ENCODE assay signal across 8 mouse cellular contexts in the genomic region with DNA sequence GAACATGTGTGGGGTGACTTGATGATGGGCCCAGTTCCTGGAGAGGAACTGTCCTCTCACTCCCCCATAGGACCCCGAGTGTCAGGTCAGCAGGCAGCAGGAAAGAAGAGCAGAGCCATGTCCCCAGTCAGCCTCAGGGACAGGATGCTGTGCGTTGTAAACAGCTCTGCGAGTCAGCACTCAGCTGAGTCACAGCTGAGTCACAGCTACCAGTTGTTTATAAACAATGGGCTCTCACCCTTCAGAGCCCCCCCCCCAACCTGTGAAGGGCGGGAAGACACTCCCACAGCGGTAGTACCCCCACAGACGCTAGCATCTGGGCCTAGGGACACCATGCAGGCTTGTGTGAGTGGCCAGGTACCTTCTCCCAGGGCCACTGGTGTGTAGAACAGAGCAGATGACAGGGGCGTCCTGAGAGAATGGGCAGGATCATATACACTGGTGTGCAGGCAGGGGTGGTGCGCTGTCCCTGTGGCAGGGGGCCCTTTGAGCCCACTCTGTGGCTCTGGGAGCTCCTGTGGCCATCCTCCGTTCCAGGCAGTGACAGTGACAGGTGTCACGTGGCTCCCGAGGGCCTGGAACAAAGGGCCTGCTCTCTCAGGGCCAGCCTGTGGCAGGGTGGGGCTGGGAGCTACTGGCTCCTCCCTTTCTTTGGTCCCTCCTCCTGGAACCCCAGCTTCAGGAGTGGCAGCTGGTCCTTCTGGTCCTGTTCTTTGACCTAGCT. TPM values are rescaled to one million over a fixed set of nuclear protein-coding genes. Genes with fewer than 3 reads are reported as not detected.
A peak's percentile ranks its signal among the peaks of the same experiment; 100 is the strongest.
DNase-seq lines count a peak whose midpoint lies in the region; ATAC-seq lines count a peak whose summit lies in the region.

No protein-coding gene starts in this region.

- peak overlapping the region; percentile 32; the same call in 1 of the 2 replicates for H3K4me3 ChIP-seq in embryonic facial prominence, embryonic 10.5 days
- no peak overlapping the region for H3K4me3 ChIP-seq in heart, embryonic 12.5 days
- no peak overlapping the region for H3K4me3 ChIP-seq in lung, embryonic 15.5 days
- H3K4me3 ChIP-seq in neural tube, embryonic 15.5 days (replicated peaks), result no peak overlapping the region

- peak; percentile 78 for ATAC-seq in CD4-positive, CD25-positive, alpha-beta regulatory T cell, adult 4 months
- peak; percentile 91 for ATAC-seq in heart, embryonic 12.5 days (ENCODE audit: insufficient number of reproducible peaks, low FRiP score)
- ATAC-seq in lung, embryonic 15.5 days (ENCODE audit: borderline replicate concordance, extremely low read depth, low FRiP score, low TSS enrichment), result peak; percentile 64
- peak; percentile 14; the same call in 1 of the 2 replicates for ATAC-seq in neural tube, embryonic 15.5 days (ENCODE audit: low FRiP score)
- no peak for ATAC-seq in erythroblast, adult 5-6 weeks (replicated peaks; ENCODE audit: low FRiP score, poor library complexity, severe bottlenecking)

- H3K27ac ChIP-seq in embryonic facial prominence, embryonic 10.5 days (replicated peaks), result peak overlapping the region; percentile 82
- H3K27ac ChIP-seq in heart, embryonic 12.5 days (ENCODE audit: poor library complexity, severe bottlenecking), result peak overlapping the region; percentile 67
- H3K27ac ChIP-seq in lung, embryonic 15.5 days, result peak overlapping the region; percentile 79
- peak overlapping the region; percentile 70 for H3K27ac ChIP-seq in neural tube, embryonic 15.5 days (replicated peaks)

- H3K9ac ChIP-seq in heart, embryonic 12.5 days, result peak overlapping the region; percentile 9; the same call in 1 of the 2 replicates
- H3K9ac ChIP-seq in lung, embryonic 15.5 days, result no peak overlapping the region
- H3K9ac ChIP-seq in neural tube, embryonic 15.5 days (replicated peaks), result peak overlapping the region; percentile 34; the same call in 1 of the 2 replicates

- H3K27me3 ChIP-seq in embryonic facial prominence, embryonic 10.5 days (replicated peaks; ENCODE audit: low read depth, poor library complexity, severe bottlenecking), result no peaks in the 10 kb centered on the region
- no peaks in the 10 kb centered on the region for H3K27me3 ChIP-seq in heart, embryonic 12.5 days (replicated peaks)
- no peaks in the 10 kb centered on the region for H3K27me3 ChIP-seq in lung, embryonic 15.5 days
- H3K27me3 ChIP-seq in neural tube, embryonic 15.5 days (replicated peaks), result no peaks in the 10 kb centered on the region

- peaks cover 9% of the 10 kb centered on the region; the same call in 1 of the 2 replicates for H3K36me3 ChIP-seq in embryonic facial prominence, embryonic 10.5 days (replicated peaks)
- H3K36me3 ChIP-seq in heart, embryonic 12.5 days, result no peaks in the 10 kb centered on the region
- H3K36me3 ChIP-seq in lung, embryonic 15.5 days, result no peaks in the 10 kb centered on the region
- peaks cover 4% of the 10 kb centered on the region; the same call in 1 of the 2 replicates for H3K36me3 ChIP-seq in neural tube, embryonic 15.5 days

- DNase-seq in adrenal gland, adult (ENCODE audit: inconsistent age in 2 of 2, low spot score in 1 of 2), result peak; percentile 92 to 95
- DNase-seq in embryonic facial prominence, embryonic 10.5 days (ENCODE audit: low spot score), result peak; percentile 70
- peak; percentile 69 for DNase-seq in kidney, adult 9 months

- peaks cover 75% of the 10 kb centered on the region for H3K4me1 ChIP-seq in embryonic facial prominence, embryonic 10.5 days
- H3K4me1 ChIP-seq in heart, embryonic 12.5 days (replicated peaks), result peaks cover 41% of the 10 kb centered on the region
- H3K4me1 ChIP-seq in lung, embryonic 15.5 days, result peaks cover 40% of the 10 kb centered on the region
- peaks cover 97% of the 10 kb centered on the region for H3K4me1 ChIP-seq in neural tube, embryonic 15.5 days

- H3K9me3 ChIP-seq in embryonic facial prominence, embryonic 10.5 days, result no peaks in the 10 kb centered on the region
- no peaks in the 10 kb centered on the region for H3K9me3 ChIP-seq in heart, embryonic 12.5 days (replicated peaks)
- H3K9me3 ChIP-seq in lung, embryonic 15.5 days, result no peaks in the 10 kb centered on the region
- no peaks in the 10 kb centered on the region for H3K9me3 ChIP-seq in neural tube, embryonic 15.5 days (replicated peaks)

- H3K4me2 ChIP-seq in heart, embryonic 12.5 days, result peak overlapping the region; percentile 17
- peak overlapping the region; percentile 23; the same call in 1 of the 2 replicates for H3K4me2 ChIP-seq in lung, embryonic 15.5 days
- H3K4me2 ChIP-seq in neural tube, embryonic 15.5 days, result no peak overlapping the region

- WGBS in embryonic facial prominence, embryonic 10.5 days, result 18% methylated on average over 11 of the region's 11 CpGs
- 19% methylated on average over 11 of the region's 11 CpGs for WGBS in heart, embryonic 12.5 days
- 12% methylated on average over 11 of the region's 11 CpGs for WGBS in lung, embryonic 15.5 days
- WGBS in neural tube, embryonic 15.5 days, result 12% methylated on average over 11 of the region's 11 CpGs

RNA-seq across cellular contexts. Expression of gene Ralgds, which starts 12.5 kb away (rescaled TPM):
- polyA plus RNA-seq in CD4-positive, CD25-positive, alpha-beta regulatory T cell, adult 4 months (2017; shearing (Covaris generic)), result 1 to 10 TPM; 4.3 to 8.8 TPM
- 36.7 and 44.2 TPM in 2 replicates for polyA plus RNA-seq in embryonic facial prominence, embryonic 10.5 days (2016; fragmentation: Nextera tagmentation; extraction: Ambion mirVana)
- polyA plus RNA-seq in heart, embryonic 12.5 days (2016; fragmentation: Nextera tagmentation; extraction: Ambion mirVana), result 21.1 and 22.1 TPM in 2 replicates
- polyA plus RNA-seq in lung, embryonic 15.5 days (2015; fragmentation: Nextera tagmentation; extraction: Ambion mirVana), result 30.9 and 31.7 TPM in 2 replicates
- 64.7 and 70.4 TPM in 2 replicates for polyA plus RNA-seq in neural tube, embryonic 15.5 days (2015; fragmentation: Nextera tagmentation; extraction: Ambion mirVana)
- 1.5 TPM in 1 of 2 replicates, not detected in the other for total RNA-seq in erythroblast, adult 5-6 weeks (2015; ENCODE audit: low replicate concordance)
- total RNA-seq in erythroblast, adult 5-6 weeks (2017; ENCODE audit: low replicate concordance), result 0.28 and 4.2 TPM in 2 replicates

RNA-seq across cellular contexts. Expression of gene Gm10134, which starts 19.5 kb away (rescaled TPM):
- polyA plus RNA-seq in CD4-positive, CD25-positive, alpha-beta regulatory T cell, adult 4 months (2017; shearing (Covaris generic)), result not detected
- polyA plus RNA-seq in embryonic facial prominence, embryonic 10.5 days (2016; fragmentation: Nextera tagmentation; extraction: Ambion mirVana), result not detected in 2 replicates
- 0.82 TPM in 1 of 2 replicates, not detected in the other for polyA plus RNA-seq in heart, embryonic 12.5 days (2016; fragmentation: Nextera tagmentation; extraction: Ambion mirVana)
- 2.2 and 3.5 TPM in 2 replicates for polyA plus RNA-seq in lung, embryonic 15.5 days (2015; fragmentation: Nextera tagmentation; extraction: Ambion mirVana)
- polyA plus RNA-seq in neural tube, embryonic 15.5 days (2015; fragmentation: Nextera tagmentation; extraction: Ambion mirVana), result 2.1 and 3.5 TPM in 2 replicates
- 5.9 TPM in 1 of 2 replicates, not detected in the other for total RNA-seq in erythroblast, adult 5-6 weeks (2015; ENCODE audit: low replicate concordance)
- not detected in 2 replicates for total RNA-seq in erythroblast, adult 5-6 weeks (2017; ENCODE audit: low replicate concordance)

RNA-seq across cellular contexts. Expression of gene Gbgt1, which starts 28.7 kb away (rescaled TPM):
- not detected for polyA plus RNA-seq in CD4-positive, CD25-positive, alpha-beta regulatory T cell, adult 4 months (2017; shearing (Covaris generic))
- polyA plus RNA-seq in embryonic facial prominence, embryonic 10.5 days (2016; fragmentation: Nextera tagmentation; extraction: Ambion mirVana), result 0.22 TPM in 1 of 2 replicates, not detected in the other
- polyA plus RNA-seq in heart, embryonic 12.5 days (2016; fragmentation: Nextera tagmentation; extraction: Ambion mirVana), result 0.28 and 0.41 TPM in 2 replicates
- polyA plus RNA-seq in lung, embryonic 15.5 days (2015; fragmentation: Nextera tagmentation; extraction: Ambion mirVana), result 0.98 and 1.8 TPM in 2 replicates
- polyA plus RNA-seq in neural tube, embryonic 15.5 days (2015; fragmentation: Nextera tagmentation; extraction: Ambion mirVana), result 1.2 and 2.1 TPM in 2 replicates
- not detected in 2 replicates for total RNA-seq in erythroblast, adult 5-6 weeks (2015; ENCODE audit: low replicate concordance)
- total RNA-seq in erythroblast, adult 5-6 weeks (2017; ENCODE audit: low replicate concordance), result not detected in 2 replicates

RNA-seq across cellular contexts. Expression of gene Cel, which starts 37.8 kb away (rescaled TPM):
- not detected for polyA plus RNA-seq in CD4-positive, CD25-positive, alpha-beta regulatory T cell, adult 4 months (2017; shearing (Covaris generic))
- not detected in 2 replicates for polyA plus RNA-seq in embryonic facial prominence, embryonic 10.5 days (2016; fragmentation: Nextera tagmentation; extraction: Ambion mirVana)
- polyA plus RNA-seq in heart, embryonic 12.5 days (2016; fragmentation: Nextera tagmentation; extraction: Ambion mirVana), result not detected in 2 replicates
- polyA plus RNA-seq in lung, embryonic 15.5 days (2015; fragmentation: Nextera tagmentation; extraction: Ambion mirVana), result 1.9 TPM in 1 of 2 replicates, not detected in the other
- polyA plus RNA-seq in neural tube, embryonic 15.5 days (2015; fragmentation: Nextera tagmentation; extraction: Ambion mirVana), result 0.09 and 3.3 TPM in 2 replicates
- not detected in 2 replicates for total RNA-seq in erythroblast, adult 5-6 weeks (2015; ENCODE audit: low replicate concordance)
- total RNA-seq in erythroblast, adult 5-6 weeks (2017; ENCODE audit: low replicate concordance), result not detected in 2 replicates

RNA-seq across cellular contexts. Expression of gene Mrps2, which starts 57.5 kb away (rescaled TPM):
- polyA plus RNA-seq in CD4-positive, CD25-positive, alpha-beta regulatory T cell, adult 4 months (2017; shearing (Covaris generic)), result 10 to 100 TPM; 19.5 to 24.0 TPM
- polyA plus RNA-seq in embryonic facial prominence, embryonic 10.5 days (2016; fragmentation: Nextera tagmentation; extraction: Ambion mirVana), result 68.5 and 71.9 TPM in 2 replicates
- 49.6 and 52.9 TPM in 2 replicates for polyA plus RNA-seq in heart, embryonic 12.5 days (2016; fragmentation: Nextera tagmentation; extraction: Ambion mirVana)
- polyA plus RNA-seq in lung, embryonic 15.5 days (2015; fragmentation: Nextera tagmentation; extraction: Ambion mirVana), result 53.0 and 53.7 TPM in 2 replicates
- 51.4 and 55.5 TPM in 2 replicates for polyA plus RNA-seq in neural tube, embryonic 15.5 days (2015; fragmentation: Nextera tagmentation; extraction: Ambion mirVana)
- 8.2 and 16.9 TPM in 2 replicates for total RNA-seq in erythroblast, adult 5-6 weeks (2015; ENCODE audit: low replicate concordance)
- total RNA-seq in erythroblast, adult 5-6 weeks (2017; ENCODE audit: low replicate concordance), result 3.2 and 7.5 TPM in 2 replicates
